Mouse (Mus musculus) midbrain, embryonic 12.5 days (tissue): ENCODE data around the gene Fxyd3. TPM values are rescaled to one million over a fixed set of nuclear protein-coding genes. Genes with fewer than 3 reads are reported as not detected.

Experiments used
- ATAC-seq: fragments of 200-750 bp; cut with Nextera tagmentation; 2 replicates; pipeline ENCODE4 v1.8.0; 2017; ENCODE audit warnings: low read depth, moderate TSS enrichment, moderate library complexity; ENCODE audit not compliant: low FRiP score
- H3K27ac ChIP-seq: fragments of 300-500 bp; sonication (generic); replicated peaks from 2 replicates; pipeline ENCODE4 v1.5.1; 2016; ENCODE audit warnings: mild to moderate bottlenecking
- H3K27me3 ChIP-seq: fragments of 300-500 bp; sonication (generic); 2 replicates; pipeline ENCODE4 v1.6.1; 2016; ENCODE audit warnings: mild to moderate bottlenecking
- H3K36me3 ChIP-seq: fragments of 300-500 bp; sonication (generic); 2 replicates; pipeline ENCODE4 v1.6.1; 2016
- H3K4me1 ChIP-seq: fragments of 300-500 bp; sonication (generic); 2 replicates; pipeline ENCODE4 v1.6.1; 2016
- H3K4me2 ChIP-seq: fragments of 300-500 bp; sonication (generic); replicated peaks from 2 replicates; pipeline ENCODE4 v1.6.1; 2016; ENCODE audit warnings: mild to moderate bottlenecking, moderate library complexity
- H3K4me3 ChIP-seq: fragments of 300-500 bp; sonication (generic); 2 replicates; pipeline ENCODE4 v1.5.1; 2016; ENCODE audit warnings: mild to moderate bottlenecking
- H3K9ac ChIP-seq: fragments of 300-500 bp; sonication (generic); replicated peaks from 2 replicates; pipeline ENCODE4 v1.6.1; 2016; ENCODE audit warnings: mild to moderate bottlenecking, moderate library complexity
- H3K9me3 ChIP-seq: fragments of 300-500 bp; sonication (generic); 2 replicates; pipeline ENCODE4 v1.6.1; 2016; ENCODE audit warnings: mild to moderate bottlenecking
- WGBS: fragments of 180-500 bp; shearing (Covaris S2); methylation state at CpG from one replicate; pipeline ENCODE4 v1.1.7; 2016; 5-methylcytosine and 5-hydroxymethylcytosine counted together
- polyA plus RNA-seq: library from polyadenylated mRNA; unstranded; fragments of >200 nt; fragmentation: Nextera tagmentation; extraction: Ambion mirVana; gene quantifications from 2 replicates; pipeline ENCODE4 v1.2.1, GENCODE M21; 2016

Gene Fxyd3
- polyA plus RNA-seq, 1 experiment from 2014 or later, result 1.4 TPM

DNA sequence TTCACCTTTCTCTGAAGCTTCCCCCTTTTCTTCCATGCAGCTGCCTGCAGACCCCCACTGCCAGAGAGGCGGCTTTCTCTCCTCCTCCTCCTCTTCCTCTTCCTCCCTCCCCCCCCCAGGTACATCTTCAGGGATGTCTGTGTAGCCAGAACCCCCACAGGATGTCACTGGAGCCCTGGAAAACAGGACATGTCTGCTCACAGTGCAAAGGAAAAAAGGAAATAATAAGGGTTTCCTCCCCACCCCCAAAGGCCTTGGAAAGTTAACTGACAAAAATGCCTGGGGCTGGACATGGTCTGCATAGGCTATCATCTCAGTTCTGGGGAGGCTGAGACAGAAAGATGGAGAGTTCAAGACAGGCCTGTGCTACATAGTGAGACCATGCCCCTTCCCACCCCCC is 4.6 kb upstream of the Fxyd3 start:
- Histone ChIP-seq H3K36me3 (no peaks in the 10 kb centered on the region), H3K9me3 (no peaks in the 10 kb centered on the region), H3K4me3 (no peak overlapping the region), H3K27me3 (no peaks in the 10 kb centered on the region), H3K4me1 (peaks cover 9% of the 10 kb centered on the region), H3K4me2 (no peak overlapping the region), H3K27ac (no peak overlapping the region), H3K9ac (no peak overlapping the region)
- WGBS, result 64% methylated on average over 1 of the region's 1 CpGs
- ATAC-seq, result no peak

GRCm38 (mm10) chr7:31080611-31081010 is 4.1 kb upstream of the Fxyd3 start:
- Histone ChIP-seq H3K9me3 (no peaks in the 10 kb centered on the region), H3K36me3 (no peaks in the 10 kb centered on the region), H3K27ac (no peak overlapping the region), H3K27me3 (no peaks in the 10 kb centered on the region), H3K4me3 (no peak overlapping the region), H3K4me2 (no peak overlapping the region), H3K4me1 (peaks cover 9% of the 10 kb centered on the region), H3K9ac (no peak overlapping the region)
- ATAC-seq, result no peak
- WGBS, result 42% methylated on average over 3 of the region's 3 CpGs

DNA sequence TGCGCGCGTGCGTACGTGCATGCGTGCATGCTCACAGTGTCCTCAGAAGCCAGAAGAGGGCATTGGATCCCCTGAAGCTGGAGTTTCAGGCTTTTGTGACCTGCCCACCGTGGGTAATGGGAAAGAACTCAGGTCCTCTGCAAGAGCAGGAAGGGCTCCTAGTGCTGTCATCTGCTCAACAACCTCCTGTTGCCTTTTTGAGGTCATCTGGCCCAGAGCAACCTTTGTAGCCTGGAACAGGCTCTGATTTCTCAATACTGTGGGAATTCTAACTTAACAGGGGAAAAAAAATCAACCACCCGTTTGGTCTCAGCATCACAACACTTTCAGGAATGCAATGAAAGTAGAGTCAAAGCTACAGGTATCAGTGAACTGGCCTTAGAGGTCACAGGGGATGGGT is 3.2 kb upstream of the Fxyd3 start:
- no peak overlapping the region for H3K9ac ChIP-seq
- ATAC-seq, result no peak
- no peak overlapping the region for H3K4me2 ChIP-seq
- H3K4me1 ChIP-seq, result peaks cover 3% of the 10 kb centered on the region; the same call in 1 of the 2 replicates
- no peaks in the 10 kb centered on the region for H3K27me3 ChIP-seq
- H3K4me3 ChIP-seq, result no peak overlapping the region
- no peaks in the 10 kb centered on the region for H3K9me3 ChIP-seq
- no peaks in the 10 kb centered on the region for H3K36me3 ChIP-seq
- H3K27ac ChIP-seq, result no peak overlapping the region
- WGBS, result 85% methylated on average over 8 of the region's 8 CpGs

GRCm38 (mm10) chr7:31077885-31078445 is 1.5 kb upstream of the Fxyd3 start:
- H3K27me3 ChIP-seq, result no peaks in the 10 kb centered on the region
- ATAC-seq, result no peak
- 51% methylated on average over 5 of the region's 5 CpGs for WGBS
- H3K9ac ChIP-seq, result no peak overlapping the region
- no peak overlapping the region for H3K27ac ChIP-seq
- H3K4me1 ChIP-seq, result no peaks in the 10 kb centered on the region
- H3K4me2 ChIP-seq, result no peak overlapping the region
- H3K9me3 ChIP-seq, result no peaks in the 10 kb centered on the region
- H3K36me3 ChIP-seq, result no peaks in the 10 kb centered on the region
- no peak overlapping the region for H3K4me3 ChIP-seq

GRCm38 (mm10) chr7:31077470-31077869 is 966 bp upstream of the Fxyd3 start:
- no peaks in the 10 kb centered on the region for H3K36me3 ChIP-seq
- H3K4me1 ChIP-seq, result no peaks in the 10 kb centered on the region
- no peak for ATAC-seq
- H3K4me3 ChIP-seq, result no peak overlapping the region
- H3K9me3 ChIP-seq, result no peaks in the 10 kb centered on the region
- no peaks in the 10 kb centered on the region for H3K27me3 ChIP-seq
- H3K27ac ChIP-seq, result no peak overlapping the region
- no peak overlapping the region for H3K4me2 ChIP-seq
- WGBS, result 63% methylated on average over 6 of the region's 6 CpGs
- no peak overlapping the region for H3K9ac ChIP-seq

DNA sequence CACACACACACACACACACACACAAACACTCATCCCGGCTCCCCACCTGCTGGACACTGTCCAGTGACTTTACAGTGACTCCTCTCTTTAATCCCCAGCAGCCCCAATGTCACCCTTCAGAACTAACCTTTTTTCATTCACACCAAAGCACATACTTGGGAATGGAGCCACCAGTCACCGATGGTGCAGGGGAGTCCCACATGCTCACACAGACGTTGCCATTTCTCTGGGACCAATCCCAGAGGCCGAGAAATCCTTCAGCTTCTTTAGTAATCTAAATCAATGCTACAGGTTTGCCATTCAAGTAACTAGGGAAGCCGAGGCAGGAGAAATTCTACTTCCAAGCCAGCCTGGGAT is 1.8 kb downstream of the Fxyd3 start:
- no peaks in the 10 kb centered on the region for H3K9me3 ChIP-seq
- H3K4me2 ChIP-seq, result no peak overlapping the region
- no peak overlapping the region for H3K27ac ChIP-seq
- no peak for ATAC-seq
- 74% methylated on average over 5 of the region's 5 CpGs for WGBS
- no peak overlapping the region for H3K9ac ChIP-seq
- H3K36me3 ChIP-seq, result no peaks in the 10 kb centered on the region
- no peaks in the 10 kb centered on the region for H3K27me3 ChIP-seq
- H3K4me1 ChIP-seq, result no peaks in the 10 kb centered on the region
- H3K4me3 ChIP-seq, result no peak overlapping the region

GRCm38 (mm10) chr7:31074061-31074712 is 2.3 kb downstream of the Fxyd3 start:
- ATAC-seq, result no peak
- WGBS, result 68% methylated on average over 7 of the region's 7 CpGs
- H3K9ac ChIP-seq, result no peak overlapping the region
- no peaks in the 10 kb centered on the region for H3K4me1 ChIP-seq
- no peak overlapping the region for H3K4me2 ChIP-seq
- no peak overlapping the region for H3K4me3 ChIP-seq
- H3K27me3 ChIP-seq, result no peaks in the 10 kb centered on the region
- H3K27ac ChIP-seq, result no peak overlapping the region
- H3K36me3 ChIP-seq, result no peaks in the 10 kb centered on the region
- no peaks in the 10 kb centered on the region for H3K9me3 ChIP-seq

DNA sequence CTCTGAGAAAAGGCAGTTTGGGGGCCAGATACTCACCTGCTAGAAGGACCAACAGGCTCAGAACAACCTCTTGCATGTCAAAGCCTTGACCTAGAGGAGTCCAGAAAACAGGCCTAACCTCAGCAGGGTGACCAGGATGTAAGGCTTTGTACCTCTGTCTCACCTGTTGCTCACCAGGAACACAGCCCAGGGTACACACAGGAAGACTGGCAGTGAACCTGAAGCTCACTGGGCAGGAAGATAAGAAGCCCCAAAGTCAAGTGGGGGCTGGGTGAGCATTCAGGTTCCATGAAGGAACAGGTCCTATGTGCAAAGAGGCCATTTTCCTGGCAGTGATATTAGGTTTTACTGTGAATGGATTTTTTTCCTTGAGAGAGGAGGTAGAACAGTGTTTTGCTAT is 3.0 kb downstream of the Fxyd3 start:
- no peaks in the 10 kb centered on the region for H3K9me3 ChIP-seq
- no peak overlapping the region for H3K4me3 ChIP-seq
- no peak for ATAC-seq
- no peaks in the 10 kb centered on the region for H3K27me3 ChIP-seq
- no peak overlapping the region for H3K27ac ChIP-seq
- H3K4me1 ChIP-seq, result no peaks in the 10 kb centered on the region
- no peak overlapping the region for H3K9ac ChIP-seq
- H3K36me3 ChIP-seq, result no peaks in the 10 kb centered on the region
- H3K4me2 ChIP-seq, result no peak overlapping the region

GRCm38 (mm10) chr7:31072326-31072725 is 4.2 kb downstream of the Fxyd3 start:
- no peak overlapping the region for H3K27ac ChIP-seq
- no peak for ATAC-seq
- H3K9ac ChIP-seq, result no peak overlapping the region
- no peaks in the 10 kb centered on the region for H3K27me3 ChIP-seq
- H3K4me1 ChIP-seq, result no peaks in the 10 kb centered on the region
- no peak overlapping the region for H3K4me3 ChIP-seq
- H3K9me3 ChIP-seq, result no peaks in the 10 kb centered on the region
- H3K4me2 ChIP-seq, result no peak overlapping the region
- H3K36me3 ChIP-seq, result no peaks in the 10 kb centered on the region
- 60% methylated on average over 9 of the region's 9 CpGs for WGBS

DNA sequence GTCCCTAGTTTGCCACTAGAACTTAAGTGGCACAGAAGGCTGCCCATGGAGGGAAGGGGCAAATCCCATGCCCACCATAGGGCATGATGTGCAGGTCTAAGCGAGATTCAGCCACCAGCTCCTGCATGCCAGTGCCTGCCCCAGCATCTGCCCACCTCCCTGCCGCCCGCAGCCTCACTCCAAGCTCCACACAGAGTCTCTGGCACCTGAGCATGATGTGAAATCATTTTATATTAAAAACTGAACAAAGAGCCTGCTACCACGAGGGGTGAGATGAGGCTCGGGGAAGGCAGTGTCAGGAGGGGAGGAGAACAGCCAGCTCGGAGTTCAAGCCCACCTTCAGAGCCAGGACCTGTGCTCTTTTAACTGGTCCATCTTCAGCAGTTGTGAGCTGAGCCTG is 6.2 kb downstream of the Fxyd3 start:
- 83% methylated on average over 6 of the region's 6 CpGs for WGBS
- Histone ChIP-seq H3K27me3 (no peaks in the 10 kb centered on the region), H3K4me1 (no peaks in the 10 kb centered on the region), H3K9ac (no peak overlapping the region), H3K27ac (no peak overlapping the region), H3K36me3 (no peaks in the 10 kb centered on the region), H3K4me3 (no peak overlapping the region), H3K4me2 (no peak overlapping the region), H3K9me3 (no peaks in the 10 kb centered on the region)
- ATAC-seq, result no peak

DNA sequence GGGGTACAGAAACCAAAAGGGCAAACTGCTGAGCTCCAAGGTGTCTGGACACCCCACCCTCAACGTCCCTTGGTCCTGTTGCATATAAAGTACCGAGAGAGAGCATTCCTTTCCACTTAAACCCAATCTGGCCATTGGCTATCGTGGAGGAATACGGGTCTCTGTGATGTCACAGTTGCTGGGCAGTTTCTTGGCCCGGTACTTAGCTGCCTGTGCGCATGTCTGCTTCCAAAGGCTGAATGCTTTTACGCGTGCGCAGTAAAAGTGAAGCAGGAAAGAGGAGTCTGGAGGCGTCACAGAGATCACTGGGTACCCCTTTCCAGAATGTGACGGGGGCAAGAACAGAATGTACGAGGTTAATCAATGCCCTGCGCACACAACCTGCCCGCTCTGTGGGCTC is 7.0 kb downstream of the Fxyd3 start:
- H3K27me3 ChIP-seq, result no peaks in the 10 kb centered on the region
- H3K9ac ChIP-seq, result no peak overlapping the region
- ATAC-seq, result no peak
- WGBS, result 89% methylated on average over 14 of the region's 14 CpGs
- no peaks in the 10 kb centered on the region for H3K9me3 ChIP-seq
- no peaks in the 10 kb centered on the region for H3K36me3 ChIP-seq
- no peak overlapping the region for H3K4me2 ChIP-seq
- no peaks in the 10 kb centered on the region for H3K4me1 ChIP-seq
- H3K27ac ChIP-seq, result no peak overlapping the region
- H3K4me3 ChIP-seq, result no peak overlapping the region

DNA sequence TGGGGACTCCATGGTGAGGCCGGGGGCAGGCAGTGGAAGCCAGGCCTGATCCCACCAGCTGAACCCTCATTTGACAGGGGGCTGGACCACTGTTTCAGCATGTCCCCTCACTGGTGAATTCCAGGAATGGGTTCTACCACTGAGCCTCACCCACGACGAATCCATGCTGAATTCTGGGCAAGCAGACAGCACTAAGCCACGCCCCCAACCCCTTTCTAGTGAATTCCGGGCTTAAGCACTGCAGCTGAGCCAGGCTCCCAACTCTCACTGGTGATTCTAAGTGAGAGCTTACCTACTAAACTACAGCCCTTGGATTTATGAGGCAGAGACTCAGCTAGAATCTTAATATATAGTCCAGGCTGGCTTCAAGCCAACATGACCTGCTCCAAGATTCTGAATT is 8.7 kb downstream of the Fxyd3 start:
- Histone ChIP-seq H3K4me1 (no peaks in the 10 kb centered on the region), H3K9me3 (no peaks in the 10 kb centered on the region), H3K4me3 (no peak overlapping the region), H3K9ac (no peak overlapping the region), H3K27me3 (no peaks in the 10 kb centered on the region), H3K36me3 (no peaks in the 10 kb centered on the region), H3K27ac (no peak overlapping the region), H3K4me2 (no peak overlapping the region)
- ATAC-seq, result no peak
- 51% methylated on average over 5 of the region's 5 CpGs for WGBS

- H3K4me3 ChIP-seq, result no peak overlapping the region
- no peak overlapping the region for H3K27ac ChIP-seq
- H3K9ac ChIP-seq, result no peak overlapping the region
- no peaks in the 10 kb centered on the region for H3K9me3 ChIP-seq
- no peaks in the 10 kb centered on the region for H3K36me3 ChIP-seq
- no peak for ATAC-seq
- no peaks in the 10 kb centered on the region for H3K4me1 ChIP-seq
- H3K4me2 ChIP-seq, result no peak overlapping the region
- H3K27me3 ChIP-seq, result no peaks in the 10 kb centered on the region
- 89% methylated on average over 12 of the region's 12 CpGs for WGBS
These were observed 13.4 kb downstream of the Fxyd3 start for GRCm38 (mm10) chr7:31063074-31063560.
